Mouse (Mus musculus) CD8-positive naive resting alpha-beta T cell, adult 2 months (primary cell): ENCODE results near the gene Thap12.

Experiments
- DNase-seq, 2 experiments: peaks; one replicate each; pipeline ENCODE4 v3.0.0; 2022; ENCODE audit warnings: low read depth in 2 of 2, low spot score in 2 of 2

The Thap12 gene

DNA sequence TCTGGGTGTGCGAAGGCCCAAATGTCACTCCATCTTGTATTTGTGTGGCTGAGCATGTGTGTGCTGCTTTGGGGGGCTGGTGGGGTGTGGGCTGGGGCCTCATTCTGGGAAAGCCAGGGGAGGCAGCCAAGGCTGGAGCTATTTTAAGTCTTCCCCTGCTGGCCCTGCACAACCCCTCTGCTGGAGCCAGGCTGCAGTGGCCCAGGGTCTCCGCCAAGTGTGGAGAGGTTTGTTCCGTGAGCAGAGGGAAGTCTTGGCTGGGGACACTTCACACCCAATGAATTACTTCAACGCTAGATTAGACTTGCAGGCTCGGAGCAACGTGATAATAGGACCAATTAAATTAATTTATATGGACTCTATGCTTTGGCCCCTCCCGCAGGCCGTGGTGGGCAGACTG, 49.8 kb downstream of the Thap12 start:
- DNase-seq: no peak

DNA sequence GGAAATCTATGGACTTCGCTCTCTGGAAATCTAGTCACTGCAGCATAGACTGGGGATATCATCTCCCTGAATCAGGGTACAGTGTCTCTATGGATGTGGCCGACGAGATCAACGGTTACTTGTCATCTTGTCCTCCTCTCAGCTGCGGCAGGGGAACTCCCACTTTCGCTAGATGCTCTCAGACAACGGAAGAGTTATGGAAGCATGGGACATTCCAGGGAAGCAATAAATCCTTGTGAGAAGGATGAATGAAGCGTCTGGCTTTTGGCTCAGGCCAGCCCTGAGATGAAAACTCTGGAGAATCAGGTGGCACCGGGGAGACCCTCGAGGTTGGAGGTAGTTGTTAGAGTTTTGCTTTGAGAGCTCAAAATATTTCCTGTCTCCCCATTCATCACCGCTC, 53.1 kb downstream of the Thap12 start:
- no peak for DNase-seq

DNA sequence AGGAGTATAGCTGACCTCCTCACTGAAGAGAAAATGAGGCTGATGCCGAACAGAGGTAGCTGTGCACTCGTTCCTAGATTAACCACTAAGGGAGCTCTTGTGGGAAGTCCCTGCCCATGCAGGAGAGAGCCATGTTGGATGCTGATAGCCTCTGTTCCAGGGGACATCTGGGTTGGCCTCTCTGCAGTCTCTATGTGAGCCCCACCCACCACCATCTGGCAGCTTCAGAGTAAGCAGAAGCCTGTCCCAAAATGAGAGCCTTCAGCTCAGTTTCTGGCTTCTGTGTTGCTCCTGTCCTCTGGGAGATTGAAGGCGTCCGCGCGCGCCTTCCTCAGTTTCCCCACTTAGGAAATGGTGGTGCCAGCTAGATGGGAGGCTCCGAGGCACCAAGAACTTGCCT, 53.7 kb downstream of the Thap12 start:
- DNase-seq: no peak

DNA sequence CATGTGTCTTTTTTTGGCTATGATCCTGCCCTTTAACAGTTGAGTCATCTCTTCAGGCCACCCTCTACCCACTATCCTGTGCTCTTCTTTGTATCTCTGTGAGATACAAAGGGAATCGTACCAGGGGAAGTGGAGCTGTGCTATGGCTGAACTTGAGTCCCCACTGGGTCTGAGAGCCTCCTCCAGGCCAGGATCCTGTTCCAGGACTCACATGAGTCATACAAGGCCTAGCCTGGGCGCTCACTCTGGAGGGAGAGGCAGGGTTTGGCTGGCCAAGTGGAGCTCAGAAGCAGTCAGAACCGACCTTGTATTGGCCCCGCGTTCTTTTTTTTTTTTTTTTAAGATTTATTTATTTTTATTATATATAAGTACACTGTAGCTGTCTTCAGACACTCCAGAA, 57.2 kb downstream of the Thap12 start:
- DNase-seq: no peak

DNA sequence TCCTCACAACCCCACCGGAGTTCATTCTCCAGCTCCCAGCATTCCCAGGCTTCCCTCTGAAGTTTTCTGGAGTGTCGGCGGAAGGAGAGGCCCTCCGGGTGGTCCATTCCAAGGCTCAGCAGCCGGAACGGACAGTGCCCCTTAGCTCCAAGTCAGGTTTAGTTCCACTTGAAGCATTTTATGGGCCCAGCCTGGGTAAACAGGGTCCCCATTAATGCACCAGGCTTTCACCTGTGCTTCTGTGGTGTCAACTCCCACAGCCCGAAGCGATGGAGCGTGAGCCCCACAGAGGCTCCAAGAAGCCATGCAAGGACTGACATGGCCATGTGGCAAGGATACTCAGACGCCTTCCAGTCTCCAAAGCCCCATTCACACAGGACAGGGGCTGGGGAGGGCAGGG, 61.0 kb downstream of the Thap12 start:
- no peak for DNase-seq

DNA sequence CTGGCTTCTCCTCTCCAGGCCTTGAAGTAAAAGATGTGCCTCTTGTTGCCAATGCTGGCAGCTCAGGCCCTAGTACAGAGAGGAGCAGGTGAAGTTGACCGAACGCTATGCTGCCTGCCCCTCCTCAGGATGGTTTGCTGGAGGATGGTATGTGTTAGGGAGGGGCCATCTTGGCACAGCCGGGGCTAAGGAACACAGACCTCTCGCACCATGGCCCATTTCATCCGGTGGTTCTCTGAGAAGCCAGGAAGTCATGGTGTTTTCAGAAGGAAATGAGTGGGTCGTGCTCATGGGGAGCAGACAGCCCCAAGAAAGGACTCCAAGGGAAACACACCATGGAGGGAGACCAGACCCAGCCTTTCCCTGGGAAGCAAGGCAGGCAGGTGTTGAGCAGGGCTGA, 64.4 kb downstream of the Thap12 start:
- no peak for DNase-seq
